Mouse (Mus musculus): ENCODE measurements around the gene Cdh5. TPM values are rescaled to one million over a fixed set of nuclear protein-coding genes. Genes with fewer than 3 reads are reported as not detected.

Cdh5 gene
- polyA plus RNA-seq, 1 experiment = 0.10 TPM

GRCm38 (mm10) chr8:104172420-104172819 is 71.0 kb downstream of the Cdh5 start:
- Histone ChIP-seq H3K9me3 (ENCODE audit: control insufficient read depth, low read length) (no peaks in the 10 kb centered on the region), H3K4me3 (replicated peaks) (no peak overlapping the region), H3K4me1 (ENCODE audit: control insufficient read depth) (no peaks in the 10 kb centered on the region), H3K36me3 (ENCODE audit: control insufficient read depth) (no peaks in the 10 kb centered on the region), H3K27me3 (ENCODE audit: control insufficient read depth) (peaks cover 48% of the 10 kb centered on the region)
- TF ChIP-seq GATA1 (IDR thresholded peaks at IDR 0.05; ENCODE audit: low read length) (no peak), TAL1 (IDR thresholded peaks at IDR 0.05; ENCODE audit: low read length) (no peak)

GRCm38 (mm10) chr8:104175848-104176527 is 74.6 kb downstream of the Cdh5 start:
- H3K27me3 ChIP-seq (ENCODE audit: control insufficient read depth) = peaks cover 24% of the 10 kb centered on the region
- no peaks in the 10 kb centered on the region for H3K9me3 ChIP-seq (ENCODE audit: control insufficient read depth, low read length)
- no peaks in the 10 kb centered on the region for H3K4me1 ChIP-seq (ENCODE audit: control insufficient read depth)
- no peak for TF ChIP-seq TAL1 (IDR thresholded peaks at IDR 0.05; ENCODE audit: low read length)
- TF ChIP-seq GATA1 (IDR thresholded peaks at IDR 0.05; ENCODE audit: low read length) = no peak
- no peaks in the 10 kb centered on the region for H3K36me3 ChIP-seq (ENCODE audit: control insufficient read depth)
- H3K4me3 ChIP-seq (replicated peaks) = no peak overlapping the region

GRCm38 (mm10) chr8:104177054-104177453 is 75.6 kb downstream of the Cdh5 start:
- no peak for TF ChIP-seq GATA1 (IDR thresholded peaks at IDR 0.05; ENCODE audit: low read length)
- no peak for TF ChIP-seq TAL1 (IDR thresholded peaks at IDR 0.05; ENCODE audit: low read length)
- H3K36me3 ChIP-seq (ENCODE audit: control insufficient read depth) = no peaks in the 10 kb centered on the region
- H3K27me3 ChIP-seq (ENCODE audit: control insufficient read depth) = peaks cover 14% of the 10 kb centered on the region
- no peak overlapping the region for H3K4me3 ChIP-seq (replicated peaks)
- H3K9me3 ChIP-seq (ENCODE audit: control insufficient read depth, low read length) = no peaks in the 10 kb centered on the region
- no peaks in the 10 kb centered on the region for H3K4me1 ChIP-seq (ENCODE audit: control insufficient read depth)

GRCm38 (mm10) chr8:104184905-104185304 is 83.5 kb downstream of the Cdh5 start:
- Histone ChIP-seq H3K36me3 (ENCODE audit: control insufficient read depth) (no peaks in the 10 kb centered on the region), H3K9me3 (ENCODE audit: control insufficient read depth, low read length) (no peaks in the 10 kb centered on the region), H3K4me3 (replicated peaks) (no peak overlapping the region), H3K4me1 (ENCODE audit: control insufficient read depth) (no peaks in the 10 kb centered on the region), H3K27me3 (ENCODE audit: control insufficient read depth) (no peaks in the 10 kb centered on the region)
- TF ChIP-seq GATA1 (IDR thresholded peaks at IDR 0.05; ENCODE audit: low read length) = no peak
- no peak for TF ChIP-seq TAL1 (IDR thresholded peaks at IDR 0.05; ENCODE audit: low read length)

- Histone ChIP-seq H3K27me3 (ENCODE audit: control insufficient read depth) (no peaks in the 10 kb centered on the region; the same call in 1 of the 2 replicates), H3K4me1 (ENCODE audit: control insufficient read depth) (no peaks in the 10 kb centered on the region), H3K9me3 (ENCODE audit: control insufficient read depth, low read length) (no peaks in the 10 kb centered on the region), H3K4me3 (replicated peaks) (no peak overlapping the region), H3K36me3 (ENCODE audit: control insufficient read depth) (no peaks in the 10 kb centered on the region)
- TF ChIP-seq GATA1 (IDR thresholded peaks at IDR 0.05; ENCODE audit: low read length) (no peak), TAL1 (IDR thresholded peaks at IDR 0.05; ENCODE audit: low read length) (no peak)
These were observed 85.4 kb downstream of the Cdh5 start for GRCm38 (mm10) chr8:104186827-104187226.

- Histone ChIP-seq H3K27me3 (ENCODE audit: control insufficient read depth) (no peaks in the 10 kb centered on the region; the same call in 1 of the 2 replicates), H3K36me3 (ENCODE audit: control insufficient read depth) (no peaks in the 10 kb centered on the region), H3K4me1 (ENCODE audit: control insufficient read depth) (no peaks in the 10 kb centered on the region), H3K4me3 (replicated peaks) (no peak overlapping the region), H3K9me3 (ENCODE audit: control insufficient read depth, low read length) (no peaks in the 10 kb centered on the region)
- no peak for TF ChIP-seq GATA1 (IDR thresholded peaks at IDR 0.05; ENCODE audit: low read length)
- TF ChIP-seq TAL1 (IDR thresholded peaks at IDR 0.05; ENCODE audit: low read length) = no peak
These were observed 86.2 kb downstream of the Cdh5 start for GRCm38 (mm10) chr8:104187622-104188021.

GRCm38 (mm10) chr8:104188459-104188858 is 87.0 kb downstream of the Cdh5 start:
- Histone ChIP-seq H3K4me1 (ENCODE audit: control insufficient read depth) (no peaks in the 10 kb centered on the region), H3K36me3 (ENCODE audit: control insufficient read depth) (no peaks in the 10 kb centered on the region), H3K9me3 (ENCODE audit: control insufficient read depth, low read length) (no peaks in the 10 kb centered on the region), H3K4me3 (replicated peaks) (no peak overlapping the region), H3K27me3 (ENCODE audit: control insufficient read depth) (no peaks in the 10 kb centered on the region; the same call in 1 of the 2 replicates)
- TF ChIP-seq GATA1 (IDR thresholded peaks at IDR 0.05; ENCODE audit: low read length) (no peak), TAL1 (IDR thresholded peaks at IDR 0.05; ENCODE audit: low read length) (no peak)

- no peaks in the 10 kb centered on the region; the same call in 1 of the 2 replicates for H3K27me3 ChIP-seq (ENCODE audit: control insufficient read depth)
- no peaks in the 10 kb centered on the region for H3K9me3 ChIP-seq (ENCODE audit: control insufficient read depth, low read length)
- H3K36me3 ChIP-seq (ENCODE audit: control insufficient read depth) = no peaks in the 10 kb centered on the region
- no peaks in the 10 kb centered on the region for H3K4me1 ChIP-seq (ENCODE audit: control insufficient read depth)
- TF ChIP-seq TAL1 (IDR thresholded peaks at IDR 0.05; ENCODE audit: low read length) (no peak), GATA1 (IDR thresholded peaks at IDR 0.05; ENCODE audit: low read length) (no peak)
- H3K4me3 ChIP-seq (replicated peaks) = no peak overlapping the region
These were observed 89.5 kb downstream of the Cdh5 start for GRCm38 (mm10) chr8:104190777-104191468.

- Histone ChIP-seq H3K27me3 (ENCODE audit: control insufficient read depth) (no peaks in the 10 kb centered on the region; the same call in 1 of the 2 replicates), H3K36me3 (ENCODE audit: control insufficient read depth) (no peaks in the 10 kb centered on the region), H3K4me1 (ENCODE audit: control insufficient read depth) (no peaks in the 10 kb centered on the region), H3K9me3 (ENCODE audit: control insufficient read depth, low read length) (no peaks in the 10 kb centered on the region), H3K4me3 (replicated peaks) (no peak overlapping the region)
- TF ChIP-seq TAL1 (IDR thresholded peaks at IDR 0.05; ENCODE audit: low read length) (no peak), GATA1 (IDR thresholded peaks at IDR 0.05; ENCODE audit: low read length) (no peak)
These were observed 90.1 kb downstream of the Cdh5 start for GRCm38 (mm10) chr8:104191496-104191895.

Other genes starting within 250 kb of the Cdh5 start
- not detected in 2 replicates for gene Bean1, start 68.8 kb downstream of the Cdh5 start, polyA plus RNA-seq (2012)
- 0.19 and 0.23 TPM in 2 replicates for gene Tk2, start 146.9 kb downstream of the Cdh5 start, polyA plus RNA-seq (2012)
- 0.07 TPM in 1 of 2 replicates, not detected in the other for gene Cklf, start 149.2 kb downstream of the Cdh5 start, polyA plus RNA-seq (2012)
- gene Cmtm2a, start 191.6 kb downstream of the Cdh5 start, polyA plus RNA-seq (2012) = not detected in 2 replicates
- not detected in 2 replicates for gene Gm45711, start 208.5 kb downstream of the Cdh5 start, polyA plus RNA-seq (2012)
- gene Cmtm1, start 208.5 kb downstream of the Cdh5 start, polyA plus RNA-seq (2012) = not detected in 2 replicates
- not detected in 2 replicates for gene Gm11020, start 219.9 kb downstream of the Cdh5 start, polyA plus RNA-seq (2012)
- not detected in 2 replicates for gene Cmtm2b, start 220.6 kb downstream of the Cdh5 start, polyA plus RNA-seq (2012)
- 0.26 and 0.44 TPM in 2 replicates for gene Cmtm3, start 237.8 kb downstream of the Cdh5 start, polyA plus RNA-seq (2012)